Mouse (Mus musculus): ENCODE data around the gene A530084C06Rik. TPM values are rescaled to one million over a fixed set of nuclear protein-coding genes. Genes with fewer than 3 reads are reported as not detected.
A peak's percentile ranks its signal among the peaks of the same experiment; 100 is the strongest.

A530084C06Rik gene
- under 1 TPM in 1 of 2 experiments, not detected in 1; 0.07 TPM for total RNA-seq (2021)

- intact Hi-C loops (cut with DNase I) = loop anchor here (5.0 to 10.0 kb wide), 2 partner anchors 476 to 574 kb away; no protein-coding TSS in a partner anchor
- DNase-seq = peak; percentile 23 to 29
Observed at GRCm38 (mm10) chr13:31558521-31559418, at the start of gene A530084C06Rik. TSS of gene A530084C06Rik (minus strand) at chr13:31559333.

- intact Hi-C loops (cut with DNase I) = no loop called here
- no peak for DNase-seq
Observed at GRCm38 (mm10) chr13:31603964-31604363, 44.8 kb upstream of the A530084C06Rik start.

GRCm38 (mm10) chr13:31599576-31599975, 40.4 kb upstream of the A530084C06Rik start:
- DNase-seq = no peak
- intact Hi-C loops (cut with DNase I) = no loop called here

GRCm38 (mm10) chr13:31587341-31587740, 28.2 kb upstream of the A530084C06Rik start:
- no peak for DNase-seq
- intact Hi-C loops (cut with DNase I) = no loop called here

- intact Hi-C loops (cut with DNase I) = no loop called here
- no peak for DNase-seq
Observed at GRCm38 (mm10) chr13:31579866-31580265, 20.7 kb upstream of the A530084C06Rik start.

GRCm38 (mm10) chr13:31578389-31578788, 19.3 kb upstream of the A530084C06Rik start:
- intact Hi-C loops (cut with DNase I) = no loop called here
- no peak for DNase-seq

- no peak for DNase-seq
- intact Hi-C loops (cut with DNase I) = no loop called here
Observed at GRCm38 (mm10) chr13:31577576-31577975, 18.4 kb upstream of the A530084C06Rik start.

- no peak for DNase-seq
- intact Hi-C loops (cut with DNase I) = no loop called here
Observed at GRCm38 (mm10) chr13:31576696-31577095, 17.6 kb upstream of the A530084C06Rik start.

- no peak for DNase-seq
- intact Hi-C loops (cut with DNase I) = no loop called here
Observed at GRCm38 (mm10) chr13:31574627-31575026, 15.5 kb upstream of the A530084C06Rik start.

- intact Hi-C loops (cut with DNase I) = no loop called here
- no peak for DNase-seq
Observed at GRCm38 (mm10) chr13:31572806-31573508, 13.8 kb upstream of the A530084C06Rik start.

GRCm38 (mm10) chr13:31567617-31568294, 8.6 kb upstream of the A530084C06Rik start:
- intact Hi-C loops (cut with DNase I) = no loop called here
- no peak for DNase-seq

- DNase-seq = no peak
- intact Hi-C loops (cut with DNase I) = no loop called here
Observed at GRCm38 (mm10) chr13:31567099-31567498, 8.0 kb upstream of the A530084C06Rik start.

GRCm38 (mm10) chr13:31564394-31564793, 5.3 kb upstream of the A530084C06Rik start:
- intact Hi-C loops (cut with DNase I) = loop anchor here (5.0 kb wide), 1 partner anchor 53 kb away; no protein-coding TSS in a partner anchor
- DNase-seq = peak in 1 of 2 experiments; percentile 7

GRCm38 (mm10) chr13:31559419-31560144, 449 bp upstream of the A530084C06Rik start:
- intact Hi-C loops (cut with DNase I) = loop anchor here (5.0 to 10.0 kb wide), 3 partner anchors 58 to 575 kb away; no protein-coding TSS in a partner anchor
- DNase-seq = peak; percentile 64 to 66

- intact Hi-C loops (cut with DNase I) = loop anchor here (5.0 to 10.0 kb wide), 2 partner anchors 476 to 573 kb away; no protein-coding TSS in a partner anchor
- peak; percentile 34 to 43 for DNase-seq
Observed at GRCm38 (mm10) chr13:31557768-31558520, 1.2 kb downstream of the A530084C06Rik start.

- intact Hi-C loops (cut with DNase I) = loop anchor here (5.0 to 10.0 kb wide), 2 partner anchors 475 to 572 kb away; no protein-coding TSS in a partner anchor
- no peak for DNase-seq
Observed at GRCm38 (mm10) chr13:31556964-31557767, 2.0 kb downstream of the A530084C06Rik start.

- intact Hi-C loops (cut with DNase I) = loop anchor here (5.0 to 10.0 kb wide), 2 partner anchors 474 to 571 kb away; no protein-coding TSS in a partner anchor
- no peak for DNase-seq
Observed at GRCm38 (mm10) chr13:31555834-31556233, 3.3 kb downstream of the A530084C06Rik start, which contains the start of gene Foxq1. TSS of gene Foxq1 (plus strand) at chr13:31556134.

GRCm38 (mm10) chr13:31547610-31548009, 11.5 kb downstream of the A530084C06Rik start:
- intact Hi-C loops (cut with DNase I) = no loop called here
- no peak for DNase-seq

Measured in heart, postnatal 10 days (tissue).